Mouse (Mus musculus): Measurements from ENCODE around the gene Alpk1. TPM values are rescaled to one million over a fixed set of nuclear protein-coding genes. Genes with fewer than 3 reads are reported as not detected.
A peak's percentile ranks its signal among the peaks of the same experiment; 100 is the strongest.

Alpk1 gene
- polyA plus RNA-seq, 1 experiment from 2014 or later: 0.60 TPM

GRCm38 (mm10) chr3:127817120-127817683 lies 36.9 kb upstream of the Alpk1 start:
- Histone ChIP-seq H3K9me3 (replicated peaks; ENCODE audit: control insufficient read depth, low read length) (no peaks in the 10 kb centered on the region), H3K27me3 (ENCODE audit: control insufficient read depth, insufficient read depth, low read length) (no peaks in the 10 kb centered on the region), H3K36me3 (replicated peaks; ENCODE audit: control insufficient read depth, insufficient read depth, low read depth, low read length) (no peaks in the 10 kb centered on the region; the same call in 1 of the 2 replicates), H3K4me2 (ENCODE audit: low read depth, low read length) (no peak overlapping the region), H3K4me3 (ENCODE audit: low read depth, low read length) (no peak overlapping the region), H3K9ac (replicated peaks; ENCODE audit: low read length) (no peak overlapping the region), H3K4me1 (ENCODE audit: control insufficient read depth, insufficient read depth, low read length) (no peaks in the 10 kb centered on the region), H3K27ac (replicated peaks; ENCODE audit: low read depth, low read length) (no peak overlapping the region)
- ATAC-seq (replicated peaks; ENCODE audit: insufficient number of reproducible peaks, low FRiP score, low TSS enrichment, low read depth): no peak
- DNase-seq (ENCODE audit: low spot score): peak; percentile 40
- 65% methylated on average over 7 of the region's 7 CpGs for WGBS

- ATAC-seq (replicated peaks; ENCODE audit: insufficient number of reproducible peaks, low FRiP score, low TSS enrichment, low read depth) (no peak), DNase-seq (ENCODE audit: low spot score) (no peak)
- Histone ChIP-seq H3K36me3 (replicated peaks; ENCODE audit: control insufficient read depth, insufficient read depth, low read depth, low read length) (no peaks in the 10 kb centered on the region), H3K27ac (replicated peaks; ENCODE audit: low read depth, low read length) (no peak overlapping the region), H3K27me3 (ENCODE audit: control insufficient read depth, insufficient read depth, low read length) (no peaks in the 10 kb centered on the region), H3K4me3 (ENCODE audit: low read depth, low read length) (no peak overlapping the region), H3K9me3 (replicated peaks; ENCODE audit: control insufficient read depth, low read length) (no peaks in the 10 kb centered on the region), H3K4me2 (ENCODE audit: low read depth, low read length) (no peak overlapping the region), H3K4me1 (ENCODE audit: control insufficient read depth, insufficient read depth, low read length) (no peaks in the 10 kb centered on the region), H3K9ac (replicated peaks; ENCODE audit: low read length) (no peak overlapping the region)
- WGBS: 90% methylated on average over 7 of the region's 7 CpGs
Measured at GRCm38 (mm10) chr3:127809103-127809502, 28.8 kb upstream of the Alpk1 start.

- no peak overlapping the region for H3K4me2 ChIP-seq (ENCODE audit: low read depth, low read length)
- H3K27ac ChIP-seq (replicated peaks; ENCODE audit: low read depth, low read length): no peak overlapping the region
- ATAC-seq (replicated peaks; ENCODE audit: insufficient number of reproducible peaks, low FRiP score, low TSS enrichment, low read depth) (no peak), DNase-seq (ENCODE audit: low spot score) (no peak)
- no peak overlapping the region for H3K4me3 ChIP-seq (ENCODE audit: low read depth, low read length)
- H3K4me1 ChIP-seq (ENCODE audit: control insufficient read depth, insufficient read depth, low read length): no peaks in the 10 kb centered on the region
- no peak overlapping the region for H3K9ac ChIP-seq (replicated peaks; ENCODE audit: low read length)
- 66% methylated on average over 5 of the region's 5 CpGs for WGBS
- no peaks in the 10 kb centered on the region for H3K27me3 ChIP-seq (ENCODE audit: control insufficient read depth, insufficient read depth, low read length)
- no peaks in the 10 kb centered on the region for H3K36me3 ChIP-seq (replicated peaks; ENCODE audit: control insufficient read depth, insufficient read depth, low read depth, low read length)
- no peaks in the 10 kb centered on the region for H3K9me3 ChIP-seq (replicated peaks; ENCODE audit: control insufficient read depth, low read length)
Measured at GRCm38 (mm10) chr3:127807846-127808245, 27.5 kb upstream of the Alpk1 start.

GRCm38 (mm10) chr3:127805991-127806390 lies 25.7 kb upstream of the Alpk1 start:
- H3K4me3 ChIP-seq (ENCODE audit: low read depth, low read length): no peak overlapping the region
- no peaks in the 10 kb centered on the region for H3K9me3 ChIP-seq (replicated peaks; ENCODE audit: control insufficient read depth, low read length)
- no peak for DNase-seq (ENCODE audit: low spot score)
- no peaks in the 10 kb centered on the region for H3K27me3 ChIP-seq (ENCODE audit: control insufficient read depth, insufficient read depth, low read length)
- ATAC-seq (replicated peaks; ENCODE audit: insufficient number of reproducible peaks, low FRiP score, low TSS enrichment, low read depth): no peak
- H3K4me2 ChIP-seq (ENCODE audit: low read depth, low read length): no peak overlapping the region
- H3K9ac ChIP-seq (replicated peaks; ENCODE audit: low read length): no peak overlapping the region
- H3K36me3 ChIP-seq (replicated peaks; ENCODE audit: control insufficient read depth, insufficient read depth, low read depth, low read length): no peaks in the 10 kb centered on the region
- 88% methylated on average over 6 of the region's 6 CpGs for WGBS
- no peaks in the 10 kb centered on the region for H3K4me1 ChIP-seq (ENCODE audit: control insufficient read depth, insufficient read depth, low read length)
- no peak overlapping the region for H3K27ac ChIP-seq (replicated peaks; ENCODE audit: low read depth, low read length)

GRCm38 (mm10) chr3:127805071-127805470 lies 24.7 kb upstream of the Alpk1 start:
- no peaks in the 10 kb centered on the region for H3K27me3 ChIP-seq (ENCODE audit: control insufficient read depth, insufficient read depth, low read length)
- no peaks in the 10 kb centered on the region for H3K9me3 ChIP-seq (replicated peaks; ENCODE audit: control insufficient read depth, low read length)
- WGBS: 89% methylated on average over 12 of the region's 12 CpGs
- H3K4me3 ChIP-seq (ENCODE audit: low read depth, low read length): no peak overlapping the region
- no peaks in the 10 kb centered on the region for H3K4me1 ChIP-seq (ENCODE audit: control insufficient read depth, insufficient read depth, low read length)
- H3K36me3 ChIP-seq (replicated peaks; ENCODE audit: control insufficient read depth, insufficient read depth, low read depth, low read length): no peaks in the 10 kb centered on the region
- DNase-seq (ENCODE audit: low spot score) (no peak), ATAC-seq (replicated peaks; ENCODE audit: insufficient number of reproducible peaks, low FRiP score, low TSS enrichment, low read depth) (no peak)
- H3K9ac ChIP-seq (replicated peaks; ENCODE audit: low read length): no peak overlapping the region
- no peak overlapping the region for H3K4me2 ChIP-seq (ENCODE audit: low read depth, low read length)
- no peak overlapping the region for H3K27ac ChIP-seq (replicated peaks; ENCODE audit: low read depth, low read length)

GRCm38 (mm10) chr3:127804439-127804838 lies 24.1 kb upstream of the Alpk1 start:
- Histone ChIP-seq H3K27ac (replicated peaks; ENCODE audit: low read depth, low read length) (no peak overlapping the region), H3K9ac (replicated peaks; ENCODE audit: low read length) (no peak overlapping the region), H3K27me3 (ENCODE audit: control insufficient read depth, insufficient read depth, low read length) (no peaks in the 10 kb centered on the region), H3K9me3 (replicated peaks; ENCODE audit: control insufficient read depth, low read length) (no peaks in the 10 kb centered on the region), H3K4me2 (ENCODE audit: low read depth, low read length) (no peak overlapping the region), H3K4me3 (ENCODE audit: low read depth, low read length) (no peak overlapping the region), H3K36me3 (replicated peaks; ENCODE audit: control insufficient read depth, insufficient read depth, low read depth, low read length) (no peaks in the 10 kb centered on the region), H3K4me1 (ENCODE audit: control insufficient read depth, insufficient read depth, low read length) (no peaks in the 10 kb centered on the region)
- 87% methylated on average over 4 of the region's 4 CpGs for WGBS
- no peak for ATAC-seq (replicated peaks; ENCODE audit: insufficient number of reproducible peaks, low FRiP score, low TSS enrichment, low read depth)
- no peak for DNase-seq (ENCODE audit: low spot score)

- Histone ChIP-seq H3K27ac (replicated peaks; ENCODE audit: low read depth, low read length) (no peak overlapping the region), H3K9ac (replicated peaks; ENCODE audit: low read length) (no peak overlapping the region), H3K4me3 (ENCODE audit: low read depth, low read length) (no peak overlapping the region), H3K9me3 (replicated peaks; ENCODE audit: control insufficient read depth, low read length) (no peaks in the 10 kb centered on the region), H3K4me2 (ENCODE audit: low read depth, low read length) (no peak overlapping the region), H3K27me3 (ENCODE audit: control insufficient read depth, insufficient read depth, low read length) (no peaks in the 10 kb centered on the region), H3K4me1 (ENCODE audit: control insufficient read depth, insufficient read depth, low read length) (no peaks in the 10 kb centered on the region), H3K36me3 (replicated peaks; ENCODE audit: control insufficient read depth, insufficient read depth, low read depth, low read length) (no peaks in the 10 kb centered on the region)
- 60% methylated on average over 8 of the region's 8 CpGs for WGBS
- DNase-seq (ENCODE audit: low spot score) (no peak), ATAC-seq (replicated peaks; ENCODE audit: insufficient number of reproducible peaks, low FRiP score, low TSS enrichment, low read depth) (no peak)
Measured at GRCm38 (mm10) chr3:127802814-127803213, 22.5 kb upstream of the Alpk1 start.

- Histone ChIP-seq H3K4me2 (ENCODE audit: low read depth, low read length) (no peak overlapping the region), H3K4me3 (ENCODE audit: low read depth, low read length) (no peak overlapping the region), H3K4me1 (ENCODE audit: control insufficient read depth, insufficient read depth, low read length) (no peaks in the 10 kb centered on the region), H3K9ac (replicated peaks; ENCODE audit: low read length) (no peak overlapping the region), H3K27me3 (ENCODE audit: control insufficient read depth, insufficient read depth, low read length) (no peaks in the 10 kb centered on the region), H3K36me3 (replicated peaks; ENCODE audit: control insufficient read depth, insufficient read depth, low read depth, low read length) (no peaks in the 10 kb centered on the region), H3K27ac (replicated peaks; ENCODE audit: low read depth, low read length) (no peak overlapping the region), H3K9me3 (replicated peaks; ENCODE audit: control insufficient read depth, low read length) (no peaks in the 10 kb centered on the region)
- no peak for ATAC-seq (replicated peaks; ENCODE audit: insufficient number of reproducible peaks, low FRiP score, low TSS enrichment, low read depth)
- 91% methylated on average over 8 of the region's 8 CpGs for WGBS
- DNase-seq (ENCODE audit: low spot score): no peak
Measured at GRCm38 (mm10) chr3:127801162-127801561, 20.8 kb upstream of the Alpk1 start.
